Mouse (Mus musculus) brain, embryonic 14.5 days (tissue): Measurements from ENCODE around the gene Gm17455. TPM values are rescaled to one million over a fixed set of nuclear protein-coding genes. Genes with fewer than 3 reads are reported as not detected.
A peak's percentile ranks its signal among the peaks of the same experiment; 100 is the strongest.

Source experiments
- DNase-seq: peaks from one replicate; pipeline ENCODE4 v3.0.0-alpha.2; 2011; ENCODE audit warnings: low read depth
- CTCF ChIP-seq: fragments of 200-500 bp; IDR thresholded peaks from 2 replicates; pipeline ENCODE4 v1.5.1; 2012; ENCODE audit warnings: inconsistent platforms, mild to moderate bottlenecking, moderate library complexity, borderline replicate concordance; ENCODE audit not compliant: insufficient read depth, insufficient read length; ENCODE audit errors: extremely low read depth
- POLR2A ChIP-seq: fragments of 200-500 bp; IDR thresholded peaks from 2 replicates; pipeline ENCODE4 v1.6.1; 2012; ENCODE audit warnings: mild to moderate bottlenecking, inconsistent platforms, borderline replicate concordance; ENCODE audit not compliant: poor library complexity, insufficient read depth, insufficient read length, severe bottlenecking; ENCODE audit errors: extremely low read depth
- polyA plus RNA-seq: library from polyadenylated mRNA; depleted of rRNA; stranded (reverse); fragments of >200 nt; gene quantifications from 2 replicates; pipeline ENCODE4 v1.2.3, GENCODE M21; 2012

The Gm17455 gene
- polyA plus RNA-seq, 1 experiment, result 9.1 TPM

DNA sequence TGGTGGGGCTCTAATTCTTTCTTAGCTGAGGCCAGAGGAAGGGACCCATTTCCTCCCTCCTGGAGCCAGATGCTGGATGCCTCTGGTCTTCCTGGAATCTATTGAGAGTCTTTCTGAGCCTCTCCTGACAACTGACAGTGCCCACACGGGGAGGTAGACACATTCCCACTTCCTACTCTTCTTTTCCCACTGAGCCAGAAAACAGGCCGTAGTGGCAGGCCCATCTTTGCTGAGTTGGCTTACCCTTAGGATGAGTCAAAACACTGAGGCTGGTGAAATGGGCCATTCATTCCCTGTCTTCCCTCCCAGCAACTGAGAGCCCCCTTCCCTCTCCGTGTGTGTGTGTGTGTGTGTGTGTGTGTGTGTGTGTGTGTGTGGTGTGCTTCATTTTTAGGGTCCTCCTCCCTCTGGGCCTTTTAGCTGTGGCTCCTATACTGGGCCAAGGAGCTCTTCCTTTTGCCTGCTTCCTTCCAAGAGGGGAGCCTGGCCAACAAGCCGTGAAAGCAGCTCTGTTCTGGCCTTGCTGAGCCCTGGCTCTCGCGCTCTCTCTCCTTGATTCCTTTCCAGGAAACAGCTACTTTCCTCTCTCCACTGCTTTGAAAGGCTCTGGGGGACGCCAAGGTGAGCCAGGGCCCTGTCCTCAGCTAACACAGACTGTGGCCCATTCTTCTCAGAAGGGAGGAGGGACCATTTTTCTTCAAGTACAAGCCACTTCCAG, 6.1 kb downstream of the Gm17455 start:
- TF ChIP-seq POLR2A (no peak), CTCF (no peak)
- peak; percentile 61 for DNase-seq

DNA sequence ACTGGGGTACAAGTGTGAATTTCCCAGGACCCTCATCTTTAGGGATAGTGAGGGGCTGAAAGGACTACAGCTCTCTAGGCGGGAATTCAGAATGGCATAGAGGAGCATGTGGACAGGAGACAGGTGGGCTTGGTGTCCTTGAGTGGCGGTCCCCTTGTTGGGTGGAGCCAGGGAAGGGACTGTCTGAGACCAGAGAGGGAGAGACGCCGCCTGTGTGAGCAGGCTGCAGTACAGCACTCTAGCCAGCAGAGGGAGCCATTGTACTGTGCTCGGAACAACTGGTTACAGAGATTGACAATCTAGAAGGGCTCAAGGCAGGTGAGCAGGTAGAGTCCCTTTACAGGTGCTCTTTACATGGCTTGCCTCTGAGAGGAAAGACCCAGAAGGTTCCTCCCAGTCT, 8.3 kb downstream of the Gm17455 start:
- TF ChIP-seq CTCF (peak; percentile 98), POLR2A (no peak)
- DNase-seq, result peak; percentile 61

DNA sequence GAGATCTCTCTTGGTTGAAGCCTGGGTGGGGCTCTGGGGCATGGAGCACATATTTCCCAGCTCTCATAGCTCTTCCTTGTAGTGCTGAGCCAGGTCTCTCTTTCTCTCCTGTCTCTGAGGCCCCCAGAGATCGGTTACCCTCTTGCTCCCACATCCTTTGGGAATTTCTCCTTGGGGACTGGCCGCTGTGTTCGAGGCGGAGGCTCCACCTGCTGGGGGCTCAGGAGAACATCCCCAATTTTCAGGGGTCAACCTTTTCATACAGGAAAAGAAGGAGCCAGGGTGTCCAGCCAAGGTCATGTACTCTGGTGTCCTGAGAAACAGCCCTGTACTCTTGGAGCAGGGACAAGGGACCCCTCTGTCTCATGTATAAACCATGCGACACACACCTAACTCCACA, 12.3 kb downstream of the Gm17455 start:
- TF ChIP-seq CTCF, result peak; percentile 59
- no peak for TF ChIP-seq POLR2A
- peak; percentile 35 for DNase-seq

DNA sequence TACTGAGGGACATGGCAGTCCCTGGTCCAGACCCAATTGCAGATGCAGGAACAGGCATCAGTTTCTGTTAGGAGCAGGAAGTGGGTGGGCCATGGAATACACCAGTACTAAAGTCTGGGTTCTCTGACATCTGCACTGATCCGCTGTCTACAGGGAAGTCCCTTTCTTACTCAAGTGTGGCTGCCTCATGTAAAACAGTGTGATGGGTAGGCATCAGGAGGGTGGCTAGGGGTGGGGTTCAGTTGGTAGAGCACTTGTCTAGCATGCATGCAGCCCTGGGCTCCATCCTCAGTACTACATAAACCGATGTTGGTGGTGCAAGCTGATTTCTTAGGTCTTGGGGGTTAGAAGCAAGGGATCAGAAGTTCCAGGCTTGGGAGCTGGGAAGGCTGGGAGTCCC, 14.2 kb downstream of the Gm17455 start:
- no peak for DNase-seq
- TF ChIP-seq CTCF (no peak), POLR2A (no peak)

DNA sequence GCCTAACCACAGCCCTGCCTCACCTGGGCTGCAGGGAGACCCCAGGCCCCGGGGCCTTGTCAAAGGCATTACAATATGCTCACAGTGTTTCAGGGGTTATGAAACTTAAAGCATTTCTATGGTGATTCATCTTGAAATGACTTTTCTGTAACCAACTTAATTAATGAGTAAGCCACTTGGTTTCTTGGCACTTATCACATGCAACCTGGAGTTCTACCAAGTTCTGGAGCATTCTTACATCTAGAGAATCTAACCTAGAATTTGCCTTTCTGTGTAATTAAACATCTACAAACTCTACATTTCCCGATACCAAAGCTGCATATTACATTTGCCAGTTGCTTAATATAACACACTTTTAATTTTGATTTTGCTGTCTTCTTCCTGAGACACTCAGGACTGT, 17.5 kb downstream of the Gm17455 start:
- no peak for TF ChIP-seq CTCF
- no peak for TF ChIP-seq POLR2A
- no peak for DNase-seq

DNA sequence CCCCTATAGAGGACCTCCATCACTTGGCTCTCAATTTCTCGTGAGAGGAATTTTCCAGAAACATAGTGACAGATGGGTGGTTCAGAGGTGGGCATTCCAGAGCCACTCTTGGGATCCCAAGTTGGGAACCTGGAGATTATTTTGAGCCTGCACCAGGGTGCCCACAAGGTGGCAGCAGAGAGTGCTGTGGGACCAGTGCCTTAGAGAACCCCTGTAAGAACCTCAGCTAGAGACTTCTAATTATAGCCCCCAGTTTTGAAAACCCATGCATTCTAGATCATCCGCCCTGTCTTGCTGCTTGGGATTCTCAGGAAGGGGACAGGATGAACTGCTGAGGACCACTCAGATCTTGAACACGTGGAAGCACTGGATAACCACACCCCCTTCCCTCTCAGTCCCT, 18.6 kb downstream of the Gm17455 start:
- TF ChIP-seq CTCF (peak; percentile 93), POLR2A (no peak)
- DNase-seq, result peak; percentile 81

- DNase-seq, result no peak
- TF ChIP-seq POLR2A (no peak), CTCF (peak; percentile 70)
Measured at GRCm38 (mm10) chr10:60419624-60420023, 20.1 kb downstream of the Gm17455 start.

- TF ChIP-seq POLR2A (no peak), CTCF (no peak)
- no peak for DNase-seq
Measured at GRCm38 (mm10) chr10:60422756-60423155, 23.2 kb downstream of the Gm17455 start.

GRCm38 (mm10) chr10:60430001-60430400, 30.5 kb downstream of the Gm17455 start:
- DNase-seq, result peak; percentile 63
- TF ChIP-seq CTCF (no peak), POLR2A (no peak)

DNA sequence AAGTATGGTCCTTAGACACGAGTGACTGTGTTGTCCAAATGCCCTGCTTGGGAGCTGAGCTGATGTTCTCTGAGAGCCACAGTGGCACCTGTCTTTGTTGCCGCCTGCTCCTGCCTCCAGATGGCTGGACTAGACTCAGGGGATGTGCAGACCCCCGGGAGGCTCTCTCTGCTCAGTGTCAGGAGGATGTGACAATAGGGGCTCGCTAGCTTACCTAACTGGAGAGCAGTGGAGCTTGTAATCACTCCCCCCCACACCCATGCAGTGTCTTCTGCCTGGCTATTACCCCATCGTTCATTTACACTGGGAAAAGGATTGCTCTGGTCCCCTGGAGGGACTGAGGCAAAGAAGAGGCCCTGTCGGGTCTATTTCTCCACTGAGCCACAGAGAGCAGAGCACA, 31.1 kb downstream of the Gm17455 start:
- TF ChIP-seq POLR2A, result no peak
- TF ChIP-seq CTCF, result no peak
- DNase-seq, result peak; percentile 23

DNA sequence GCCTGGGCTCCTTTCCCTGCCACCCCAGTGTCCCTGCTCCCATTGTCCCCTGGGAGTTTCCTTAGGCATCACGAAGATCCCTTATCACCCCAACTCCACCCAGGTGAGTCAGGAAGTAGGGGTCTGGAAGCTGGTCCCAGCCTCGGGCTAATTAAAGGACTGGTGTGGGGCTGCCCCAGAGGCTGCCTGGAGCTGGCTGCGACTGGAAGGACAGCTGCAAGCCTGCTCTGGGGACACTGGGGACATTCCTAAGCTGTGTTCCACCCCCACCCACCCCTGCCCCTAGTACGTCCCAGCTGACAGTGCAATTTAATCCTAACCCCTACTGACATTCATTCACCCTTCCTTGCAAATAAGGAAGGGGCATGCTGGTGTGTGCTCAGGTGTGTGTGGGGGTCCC, 33.2 kb downstream of the Gm17455 start:
- DNase-seq, result no peak
- no peak for TF ChIP-seq CTCF
- TF ChIP-seq POLR2A, result no peak

GRCm38 (mm10) chr10:60442321-60442720, 42.8 kb downstream of the Gm17455 start:
- TF ChIP-seq POLR2A, result no peak
- TF ChIP-seq CTCF, result no peak
- DNase-seq, result no peak

DNA sequence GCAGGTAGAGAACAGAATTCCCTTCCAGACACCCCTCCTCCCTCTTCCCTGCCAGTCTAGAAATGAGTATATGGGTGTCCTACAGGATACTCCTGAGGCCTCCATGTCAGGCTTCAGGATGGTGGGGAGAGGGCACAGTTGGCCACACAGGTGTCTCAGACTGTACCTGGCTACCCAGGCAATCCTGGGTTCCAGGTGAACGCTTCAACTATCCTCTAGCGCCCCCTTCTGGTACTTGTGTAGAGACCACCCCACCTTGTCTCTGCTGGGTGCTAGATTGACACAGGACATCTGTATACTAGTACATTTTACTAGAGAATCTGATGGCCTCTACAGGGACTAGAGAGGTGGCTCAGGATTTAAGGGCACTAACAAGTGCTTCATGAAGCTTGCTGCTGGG, 43.6 kb downstream of the Gm17455 start:
- DNase-seq, result no peak
- no peak for TF ChIP-seq POLR2A
- peak; percentile 25; the same call in 1 of the 2 replicates for TF ChIP-seq CTCF

- TF ChIP-seq CTCF, result no peak
- TF ChIP-seq POLR2A, result no peak
Measured at GRCm38 (mm10) chr10:60445031-60445593, 45.6 kb downstream of the Gm17455 start.

More at GRCm38 (mm10) chr10:60445031-60445593, 45.6 kb downstream of the Gm17455 start:
- DNase-seq, result peak; percentile 15
